Mouse (Mus musculus): Measurements from ENCODE around the gene Thap7.

- peak; percentile 96 for TF ChIP-seq CTCF (IDR thresholded peaks at IDR 0.05; ENCODE audit: low read depth)
- no peak for TF ChIP-seq EP300 (IDR thresholded peaks at IDR 0.05; ENCODE audit: low read depth)
Measured at GRCm38 (mm10) chr16:17557947-17558480, 27.1 kb upstream of the Thap7 start.

All from heart, postnatal 0 days (tissue).